Mouse (Mus musculus): ENCODE results near the gene Gpr83.

Gene Gpr83

GRCm38 (mm10) chr9:14859868-14860639, at the start of gene Gpr83:
Gene Gpr83, plus strand, starts transcription at chr9:14860210.
- DNase-seq (ENCODE audit: low spot score), result peak; percentile 26

GRCm38 (mm10) chr9:14821396-14821795, 38.6 kb upstream of the Gpr83 start:
- DNase-seq (ENCODE audit: low spot score), result no peak

GRCm38 (mm10) chr9:14824840-14825239, 35.2 kb upstream of the Gpr83 start:
- no peak for DNase-seq (ENCODE audit: low spot score)

GRCm38 (mm10) chr9:14827875-14828274, 32.1 kb upstream of the Gpr83 start:
- DNase-seq (ENCODE audit: low spot score), result no peak

GRCm38 (mm10) chr9:14832046-14832445, 28.0 kb upstream of the Gpr83 start:
- DNase-seq (ENCODE audit: low spot score), result no peak

GRCm38 (mm10) chr9:14835335-14836075, 24.5 kb upstream of the Gpr83 start:
- DNase-seq (ENCODE audit: low spot score), result no peak

- peak; percentile 32 for DNase-seq (ENCODE audit: low spot score)
Measured at GRCm38 (mm10) chr9:14839527-14839926, 20.5 kb upstream of the Gpr83 start.

GRCm38 (mm10) chr9:14839970-14840369, 20.0 kb upstream of the Gpr83 start:
- no peak for DNase-seq (ENCODE audit: low spot score)

GRCm38 (mm10) chr9:14841878-14842761, 17.9 kb upstream of the Gpr83 start:
- DNase-seq (ENCODE audit: low spot score), result no peak

- no peak for DNase-seq (ENCODE audit: low spot score)
Measured at GRCm38 (mm10) chr9:14843311-14843857, 16.6 kb upstream of the Gpr83 start.

- no peak for DNase-seq (ENCODE audit: low spot score)
Measured at GRCm38 (mm10) chr9:14843901-14844300, 16.1 kb upstream of the Gpr83 start.

GRCm38 (mm10) chr9:14846428-14846827, 13.6 kb upstream of the Gpr83 start:
- no peak for DNase-seq (ENCODE audit: low spot score)

GRCm38 (mm10) chr9:14848267-14848935, 11.6 kb upstream of the Gpr83 start:
- DNase-seq (ENCODE audit: low spot score), result no peak

- no peak for DNase-seq (ENCODE audit: low spot score)
Measured at GRCm38 (mm10) chr9:14854585-14854984, 5.4 kb upstream of the Gpr83 start.

- DNase-seq (ENCODE audit: low spot score), result no peak
Measured at GRCm38 (mm10) chr9:14856922-14857654, 2.9 kb upstream of the Gpr83 start.

- DNase-seq (ENCODE audit: low spot score), result no peak
Measured at GRCm38 (mm10) chr9:14858170-14858706, 1.8 kb upstream of the Gpr83 start.

- no peak for DNase-seq (ENCODE audit: low spot score)
Measured at GRCm38 (mm10) chr9:14858782-14859181, 1.2 kb upstream of the Gpr83 start.

GRCm38 (mm10) chr9:14863126-14863525, 3.1 kb downstream of the Gpr83 start:
- DNase-seq (ENCODE audit: low spot score), result no peak

- no peak for DNase-seq (ENCODE audit: low spot score)
Measured at GRCm38 (mm10) chr9:14864726-14865125, 4.7 kb downstream of the Gpr83 start.

GRCm38 (mm10) chr9:14866957-14867356, 6.9 kb downstream of the Gpr83 start:
- peak; percentile 16 for DNase-seq (ENCODE audit: low spot score)
